Mouse (Mus musculus) limb, embryonic 13.5 days (tissue): Measurements from ENCODE around the gene Grin3b. TPM values are rescaled to one million over a fixed set of nuclear protein-coding genes. Genes with fewer than 3 reads are reported as not detected.

Experiments
- ATAC-seq: fragments of 200-750 bp; cut with Nextera tagmentation; 2 replicates; pipeline ENCODE4 v1.8.0; 2017; ENCODE audit warnings: low read depth, moderate number of reproducible peaks, moderate TSS enrichment; ENCODE audit not compliant: low FRiP score
- H3K27ac ChIP-seq: fragments of 300-500 bp; sonication (generic); 2 replicates; pipeline ENCODE4 v1.5.1; 2015; ENCODE audit warnings: inconsistent platforms, mild to moderate bottlenecking, moderate library complexity
- H3K27me3 ChIP-seq: fragments of 300-500 bp; sonication (generic); 2 replicates; pipeline ENCODE4 v1.6.1; 2015; ENCODE audit warnings: mild to moderate bottlenecking, inconsistent platforms
- H3K36me3 ChIP-seq: fragments of 300-500 bp; sonication (generic); 2 replicates; pipeline ENCODE4 v1.6.1; 2015; ENCODE audit warnings: inconsistent platforms, mild to moderate bottlenecking, moderate library complexity
- H3K4me1 ChIP-seq: fragments of 300-500 bp; sonication (generic); 2 replicates; pipeline ENCODE4 v1.6.1; 2015; ENCODE audit warnings: inconsistent platforms
- H3K4me2 ChIP-seq: fragments of 300-500 bp; sonication (generic); replicated peaks from 2 replicates; pipeline ENCODE4 v1.6.1; 2015; ENCODE audit warnings: inconsistent platforms, mild to moderate bottlenecking, moderate library complexity
- H3K4me3 ChIP-seq: fragments of 300-500 bp; sonication (generic); 2 replicates; pipeline ENCODE4 v1.5.1; 2015; ENCODE audit warnings: moderate library complexity, mild to moderate bottlenecking, inconsistent platforms
- H3K9ac ChIP-seq: fragments of 300-500 bp; sonication (generic); 2 replicates; pipeline ENCODE4 v1.6.1; 2015; ENCODE audit warnings: mild to moderate bottlenecking, inconsistent platforms
- H3K9me3 ChIP-seq: fragments of 300-500 bp; sonication (generic); 2 replicates; pipeline ENCODE4 v1.6.1; 2016; ENCODE audit warnings: inconsistent platforms
- WGBS: fragments of 180-500 bp; shearing (Covaris S2); methylation state at CpG from one replicate; pipeline ENCODE4 v1.1.7; 2015; 5-methylcytosine and 5-hydroxymethylcytosine counted together
- polyA plus RNA-seq: library from polyadenylated mRNA; unstranded; fragments of >200 nt; fragmentation: Nextera tagmentation; extraction: Ambion mirVana; gene quantifications from 2 replicates; pipeline ENCODE4 v1.2.1, GENCODE M21; 2015

Grin3b gene
- polyA plus RNA-seq, 1 experiment from 2014 or later: 0.41 TPM

GRCm38 (mm10) chr10:79995636-79996035 lies 25.1 kb downstream of the Grin3b start:
- Histone ChIP-seq H3K27ac (no peak overlapping the region), H3K4me2 (no peak overlapping the region; the same call in 1 of the 2 replicates), H3K27me3 (peaks cover 26% of the 10 kb centered on the region), H3K4me1 (peaks cover 15% of the 10 kb centered on the region), H3K36me3 (peaks cover 53% of the 10 kb centered on the region), H3K9me3 (peaks cover 10% of the 10 kb centered on the region), H3K4me3 (no peak overlapping the region), H3K9ac (no peak overlapping the region)
- ATAC-seq: no peak
- 93% methylated on average over 1 of the region's 1 CpGs for WGBS

GRCm38 (mm10) chr10:79996272-79997033 lies 25.9 kb downstream of the Grin3b start, which contains the start of gene Abca7:
Gene Abca7 (plus strand): TSS chr10:79996494.
- peak within 1 kb of the TSS; percentile 51 for H3K4me3 ChIP-seq
- H3K27ac ChIP-seq: peak within 1 kb of the TSS; percentile 6; the same call in 1 of the 2 replicates
- under 1% methylated on average over 34 of the region's 34 CpGs for WGBS

GRCm38 (mm10) chr10:79997034-79997760 lies 26.7 kb downstream of the Grin3b start:
- H3K9ac ChIP-seq: peak overlapping the region; percentile 58
- H3K4me1 ChIP-seq: peaks cover 15% of the 10 kb centered on the region
- H3K36me3 ChIP-seq: peaks cover 38% of the 10 kb centered on the region
- peak overlapping the region; percentile 51 for H3K4me3 ChIP-seq
- WGBS: under 1% methylated on average over 35 of the region's 35 CpGs
- ATAC-seq: peak; percentile 74
- H3K27ac ChIP-seq: 0 out of 2 replicates have a peak overlapping the region, but pooled peaks have one; percentile 2
- no peaks in the 10 kb centered on the region for H3K9me3 ChIP-seq
- peak overlapping the region; percentile 79 for H3K4me2 ChIP-seq
- H3K27me3 ChIP-seq: peaks cover 40% of the 10 kb centered on the region

More at GRCm38 (mm10) chr10:79996272-79997033, 25.9 kb downstream of the Grin3b start, which contains the start of gene Abca7:
- H3K4me2 ChIP-seq: peak within 1 kb of the TSS; percentile 79
- peaks cover 15% of the 10 kb centered on the region for H3K4me1 ChIP-seq
- H3K9me3 ChIP-seq: peaks cover 3% of the 10 kb centered on the region
- peaks cover 33% of the 10 kb centered on the region for H3K27me3 ChIP-seq
- peak within 1 kb of the TSS; percentile 58 for H3K9ac ChIP-seq
- peaks cover 45% of the 10 kb centered on the region for H3K36me3 ChIP-seq
- ATAC-seq: peak; percentile 79

- H3K9me3 ChIP-seq: no peaks in the 10 kb centered on the region
- H3K4me3 ChIP-seq: peak overlapping the region; percentile 51
- peaks cover 46% of the 10 kb centered on the region for H3K27me3 ChIP-seq
- H3K9ac ChIP-seq: peak overlapping the region; percentile 48
- H3K4me2 ChIP-seq: peak overlapping the region; percentile 79
- H3K27ac ChIP-seq: no peak overlapping the region
- H3K36me3 ChIP-seq: peaks cover 31% of the 10 kb centered on the region
- 9% methylated on average over 15 of the region's 15 CpGs for WGBS
- ATAC-seq: no peak; the same call in 1 of the 2 replicates
- peaks cover 19% of the 10 kb centered on the region for H3K4me1 ChIP-seq
These were observed 27.3 kb downstream of the Grin3b start for GRCm38 (mm10) chr10:79997819-79998218.

- Histone ChIP-seq H3K9ac (no peak overlapping the region), H3K27ac (no peak overlapping the region), H3K4me3 (no peak overlapping the region), H3K4me1 (peaks cover 23% of the 10 kb centered on the region), H3K4me2 (no peak overlapping the region), H3K9me3 (no peaks in the 10 kb centered on the region), H3K36me3 (no peaks in the 10 kb centered on the region), H3K27me3 (peaks cover 64% of the 10 kb centered on the region)
- WGBS: 65% methylated on average over 9 of the region's 9 CpGs
- no peak for ATAC-seq
These were observed 31.4 kb downstream of the Grin3b start for GRCm38 (mm10) chr10:80001945-80002344.

- Histone ChIP-seq H3K4me2 (no peak overlapping the region), H3K4me1 (peaks cover 15% of the 10 kb centered on the region), H3K36me3 (no peaks in the 10 kb centered on the region), H3K9ac (no peak overlapping the region), H3K27me3 (peaks cover 60% of the 10 kb centered on the region), H3K27ac (no peak overlapping the region), H3K4me3 (no peak overlapping the region), H3K9me3 (no peaks in the 10 kb centered on the region)
- ATAC-seq: no peak
- WGBS: 24% methylated on average over 21 of the region's 21 CpGs
These were observed 32.3 kb downstream of the Grin3b start for GRCm38 (mm10) chr10:80002829-80003228.

- ATAC-seq: no peak
- H3K9ac ChIP-seq: no peak overlapping the region
- H3K4me2 ChIP-seq: no peak overlapping the region
- no peaks in the 10 kb centered on the region for H3K36me3 ChIP-seq
- H3K4me1 ChIP-seq: peaks cover 10% of the 10 kb centered on the region
- peaks cover 53% of the 10 kb centered on the region for H3K27me3 ChIP-seq
- H3K27ac ChIP-seq: no peak overlapping the region
- H3K9me3 ChIP-seq: no peaks in the 10 kb centered on the region
- WGBS: 60% methylated on average over 9 of the region's 9 CpGs
- no peak overlapping the region for H3K4me3 ChIP-seq
These were observed 33.1 kb downstream of the Grin3b start for GRCm38 (mm10) chr10:80003374-80004232.

- ATAC-seq: no peak
- H3K4me2 ChIP-seq: no peak overlapping the region
These were observed 33.8 kb downstream of the Grin3b start for GRCm38 (mm10) chr10:80004233-80004705.

GRCm38 (mm10) chr10:80011740-80012139 lies 41.2 kb downstream of the Grin3b start:
- Histone ChIP-seq H3K27me3 (peaks cover 52% of the 10 kb centered on the region), H3K36me3 (peaks cover 12% of the 10 kb centered on the region), H3K9me3 (peaks cover 16% of the 10 kb centered on the region), H3K4me3 (no peak overlapping the region), H3K4me2 (no peak overlapping the region), H3K4me1 (0 out of 2 replicates have a peak, but pooled peaks cover 11% of the 10 kb centered on the region), H3K9ac (no peak overlapping the region), H3K27ac (no peak overlapping the region)
- WGBS: 83% methylated on average over 6 of the region's 6 CpGs
- no peak for ATAC-seq

More at GRCm38 (mm10) chr10:80004233-80004705, 33.8 kb downstream of the Grin3b start:
- 89% methylated on average over 8 of the region's 8 CpGs for WGBS
- Histone ChIP-seq H3K9ac (no peak overlapping the region), H3K4me1 (peaks cover 10% of the 10 kb centered on the region), H3K9me3 (no peaks in the 10 kb centered on the region), H3K27ac (no peak overlapping the region), H3K4me3 (no peak overlapping the region), H3K27me3 (peaks cover 47% of the 10 kb centered on the region), H3K36me3 (no peaks in the 10 kb centered on the region)

- Histone ChIP-seq H3K4me3 (no peak overlapping the region), H3K9ac (no peak overlapping the region), H3K36me3 (peaks cover 12% of the 10 kb centered on the region), H3K4me2 (no peak overlapping the region), H3K27me3 (peaks cover 63% of the 10 kb centered on the region), H3K27ac (no peak overlapping the region), H3K4me1 (peaks cover 12% of the 10 kb centered on the region; the same call in 1 of the 2 replicates), H3K9me3 (peaks cover 16% of the 10 kb centered on the region)
- 22% methylated on average over 25 of the region's 25 CpGs for WGBS
- ATAC-seq: no peak
These were observed 43.1 kb downstream of the Grin3b start for GRCm38 (mm10) chr10:80013609-80014008.
